Mouse (Mus musculus) small intestine, adult 2 months (tissue): ENCODE results near the gene Akap3.

Source experiments
- CTCF ChIP-seq: fragments of 200-500 bp; IDR thresholded peaks from 2 replicates; pipeline ENCODE4 v1.5.1; 2012; ENCODE audit warnings: low read depth, mild to moderate bottlenecking, control low read depth, inconsistent platforms, low read length, moderate library complexity, mixed read lengths; ENCODE audit not compliant: insufficient replicate concordance, insufficient read length; ENCODE audit errors: extremely low read depth
- POLR2A ChIP-seq: fragments of 200-500 bp; IDR thresholded peaks from 2 replicates; pipeline ENCODE4 v1.6.1; 2012; ENCODE audit warnings: low read depth, mild to moderate bottlenecking, control low read depth, inconsistent platforms, low read length, moderate library complexity

- TF ChIP-seq CTCF (no peak), POLR2A (no peak)
Measured at GRCm38 (mm10) chr6:126806783-126807182, 46.1 kb upstream of the Akap3 start.
